Mouse (Mus musculus): ENCODE measurements around the gene Uchl1. TPM values are rescaled to one million over a fixed set of nuclear protein-coding genes. Genes with fewer than 3 reads are reported as not detected.
A peak's percentile ranks its signal among the peaks of the same experiment; 100 is the strongest.

Gene Uchl1
- total and polyA plus RNA-seq, 2 experiments from 2014 or later = 1,819 to 2,098 TPM

- Histone ChIP-seq H3K27ac (ENCODE audit: low read depth, low read length) (no peak overlapping the region), H3K36me3 (ENCODE audit: insufficient read depth, low read length) (no peaks in the 10 kb centered on the region), H3K9ac (replicated peaks; ENCODE audit: low read length, poor library complexity, severe bottlenecking) (no peak overlapping the region), H3K4me1 (ENCODE audit: insufficient read depth, low read length) (no peaks in the 10 kb centered on the region), H3K4me3 (ENCODE audit: low read depth, low read length) (no peak overlapping the region), H3K27me3 (ENCODE audit: insufficient read depth, low read length) (no peaks in the 10 kb centered on the region), H3K9me3 (ENCODE audit: low read length) (no peaks in the 10 kb centered on the region), H3K4me2 (ENCODE audit: low read depth, low read length, poor library complexity, severe bottlenecking) (no peak overlapping the region)
- TF ChIP-seq CTCF (IDR thresholded peaks at IDR 0.05) = no peak
- WGBS = 74% methylated on average over 6 of the region's 6 CpGs
- no peak for ATAC-seq (ENCODE audit: low FRiP score)
- DNase-seq (ENCODE audit: low spot score) = no peak
Measured at GRCm38 (mm10) chr5:66712801-66713200, 36.9 kb downstream of the Uchl1 start.

DNA sequence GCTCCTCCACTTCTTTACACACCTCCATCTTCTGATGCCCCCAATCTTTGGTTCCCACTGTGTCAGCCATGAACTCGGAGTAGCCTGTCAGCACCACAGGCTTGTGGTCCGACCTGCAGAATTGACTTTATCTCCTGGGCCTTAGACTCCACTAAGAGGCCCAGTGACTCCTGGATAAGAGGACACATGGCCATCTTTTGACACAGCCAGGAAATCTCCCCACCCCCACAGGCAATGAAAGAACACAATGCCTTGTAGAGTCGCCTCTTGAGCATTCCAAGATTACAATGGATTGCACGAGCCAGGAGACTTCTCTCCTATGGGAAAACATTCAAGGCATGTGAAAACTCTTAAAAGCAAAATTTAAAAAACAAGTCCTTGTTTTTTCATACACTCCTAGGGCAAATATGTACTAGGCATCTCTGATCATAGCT is 39.6 kb downstream of the Uchl1 start:
- H3K4me1 ChIP-seq (ENCODE audit: insufficient read depth, low read length) = no peaks in the 10 kb centered on the region
- WGBS = 55% methylated on average over 4 of the region's 4 CpGs
- no peak overlapping the region for H3K4me2 ChIP-seq (ENCODE audit: low read depth, low read length, poor library complexity, severe bottlenecking)
- H3K27me3 ChIP-seq (ENCODE audit: insufficient read depth, low read length) = no peaks in the 10 kb centered on the region
- TF ChIP-seq CTCF (IDR thresholded peaks at IDR 0.05) = no peak
- no peak overlapping the region for H3K9ac ChIP-seq (replicated peaks; ENCODE audit: low read length, poor library complexity, severe bottlenecking)
- ATAC-seq (ENCODE audit: low FRiP score) = no peak
- H3K9me3 ChIP-seq (ENCODE audit: low read length) = no peaks in the 10 kb centered on the region
- no peak for DNase-seq (ENCODE audit: low spot score)
- no peaks in the 10 kb centered on the region for H3K36me3 ChIP-seq (ENCODE audit: insufficient read depth, low read length)
- H3K4me3 ChIP-seq (ENCODE audit: low read depth, low read length) = no peak overlapping the region
- H3K27ac ChIP-seq (ENCODE audit: low read depth, low read length) = no peak overlapping the region

GRCm38 (mm10) chr5:66717931-66718330 is 42.0 kb downstream of the Uchl1 start:
- ATAC-seq (ENCODE audit: low FRiP score) = no peak
- H3K9me3 ChIP-seq (ENCODE audit: low read length) = no peaks in the 10 kb centered on the region
- no peak overlapping the region for H3K4me2 ChIP-seq (ENCODE audit: low read depth, low read length, poor library complexity, severe bottlenecking)
- 38% methylated on average over 4 of the region's 4 CpGs for whole genome bisulfite sequencing
- TF ChIP-seq CTCF (IDR thresholded peaks at IDR 0.05) = peak; percentile 31; the same call in 1 of the 2 replicates
- H3K4me1 ChIP-seq (ENCODE audit: insufficient read depth, low read length) = no peaks in the 10 kb centered on the region
- H3K27ac ChIP-seq (ENCODE audit: low read depth, low read length) = no peak overlapping the region
- DNase-seq (ENCODE audit: low spot score) = no peak
- H3K4me3 ChIP-seq (ENCODE audit: low read depth, low read length) = no peak overlapping the region
- no peaks in the 10 kb centered on the region for H3K27me3 ChIP-seq (ENCODE audit: insufficient read depth, low read length)
- no peak overlapping the region for H3K9ac ChIP-seq (replicated peaks; ENCODE audit: low read length, poor library complexity, severe bottlenecking)
- no peaks in the 10 kb centered on the region for H3K36me3 ChIP-seq (ENCODE audit: insufficient read depth, low read length)

DNA sequence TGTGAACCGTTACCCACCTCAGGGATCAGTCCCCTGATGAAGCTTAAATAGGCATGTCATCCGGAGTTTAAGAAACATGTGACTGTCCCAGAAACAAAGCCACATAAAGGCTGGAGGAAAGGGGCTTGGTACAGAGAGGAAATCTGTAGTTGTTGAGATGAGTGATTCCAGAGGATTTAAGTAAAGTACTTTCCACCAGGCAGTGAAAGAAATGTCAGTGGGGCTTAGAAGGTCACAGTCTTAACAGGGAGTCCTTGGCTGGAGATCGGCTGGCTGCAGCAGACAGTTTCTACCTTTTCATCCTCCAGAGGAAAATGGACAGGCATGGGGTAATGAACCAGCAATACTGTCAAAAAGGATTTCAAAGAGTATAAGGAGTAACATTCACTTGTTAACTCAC is 42.5 kb downstream of the Uchl1 start:
- Histone ChIP-seq H3K27me3 (ENCODE audit: insufficient read depth, low read length) (no peaks in the 10 kb centered on the region), H3K4me3 (ENCODE audit: low read depth, low read length) (no peak overlapping the region), H3K9ac (replicated peaks; ENCODE audit: low read length, poor library complexity, severe bottlenecking) (no peak overlapping the region), H3K27ac (ENCODE audit: low read depth, low read length) (no peak overlapping the region), H3K9me3 (ENCODE audit: low read length) (no peaks in the 10 kb centered on the region), H3K36me3 (ENCODE audit: insufficient read depth, low read length) (no peaks in the 10 kb centered on the region), H3K4me2 (ENCODE audit: low read depth, low read length, poor library complexity, severe bottlenecking) (no peak overlapping the region), H3K4me1 (ENCODE audit: insufficient read depth, low read length) (no peaks in the 10 kb centered on the region)
- DNase-seq (ENCODE audit: low spot score) = no peak
- 25% methylated on average over 3 of the region's 3 CpGs for WGBS
- no peak for TF ChIP-seq CTCF (IDR thresholded peaks at IDR 0.05)
- ATAC-seq (ENCODE audit: low FRiP score) = no peak

DNA sequence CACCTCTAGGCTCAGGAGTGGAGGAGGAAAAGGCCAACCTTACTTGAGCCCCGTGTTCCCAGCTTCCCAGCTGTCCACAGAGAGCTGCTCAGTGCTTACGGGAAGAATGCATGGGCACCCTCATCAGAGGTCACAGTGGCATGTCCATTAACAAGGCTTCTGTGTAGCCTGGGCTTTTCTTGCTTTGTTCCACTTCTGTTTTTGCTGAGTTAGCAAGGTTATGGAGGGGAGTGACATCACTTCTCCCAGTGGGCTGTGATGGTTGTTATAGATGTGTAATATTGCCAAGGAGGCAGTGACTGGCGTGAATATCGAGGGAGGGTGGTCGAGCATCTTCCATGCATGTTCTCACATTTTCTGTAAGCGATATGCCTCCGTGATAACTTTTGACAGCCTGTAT is 43.0 kb downstream of the Uchl1 start:
- no peak overlapping the region for H3K9ac ChIP-seq (replicated peaks; ENCODE audit: low read length, poor library complexity, severe bottlenecking)
- DNase-seq (ENCODE audit: low spot score) (no peak), ATAC-seq (ENCODE audit: low FRiP score) (no peak)
- no peaks in the 10 kb centered on the region for H3K36me3 ChIP-seq (ENCODE audit: insufficient read depth, low read length)
- TF ChIP-seq CTCF (IDR thresholded peaks at IDR 0.05) = no peak
- no peak overlapping the region for H3K4me2 ChIP-seq (ENCODE audit: low read depth, low read length, poor library complexity, severe bottlenecking)
- no peak overlapping the region for H3K27ac ChIP-seq (ENCODE audit: low read depth, low read length)
- 78% methylated on average over 7 of the region's 7 CpGs for WGBS
- no peaks in the 10 kb centered on the region for H3K9me3 ChIP-seq (ENCODE audit: low read length)
- no peak overlapping the region for H3K4me3 ChIP-seq (ENCODE audit: low read depth, low read length)
- no peaks in the 10 kb centered on the region for H3K27me3 ChIP-seq (ENCODE audit: insufficient read depth, low read length)
- no peaks in the 10 kb centered on the region for H3K4me1 ChIP-seq (ENCODE audit: insufficient read depth, low read length)

DNA sequence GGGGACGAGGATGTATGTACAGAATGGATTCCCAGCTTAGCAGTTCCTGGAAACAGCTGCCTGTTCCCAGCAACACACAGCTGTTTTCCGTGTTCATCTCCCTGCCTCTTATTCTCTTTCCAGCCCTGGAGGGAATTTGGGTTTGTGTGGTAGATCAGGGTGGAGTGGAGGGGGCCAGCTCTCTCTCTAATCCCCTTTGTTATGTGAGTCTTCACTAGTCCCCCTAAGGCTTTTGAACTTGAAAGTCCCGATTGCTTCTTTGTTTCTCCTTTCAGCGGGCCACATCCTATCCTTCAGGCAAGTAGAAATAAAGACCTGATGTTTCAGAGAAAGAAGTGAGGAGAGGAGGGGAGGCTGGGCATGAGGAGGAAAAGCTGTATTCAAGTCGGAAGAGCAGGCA is 45.0 kb downstream of the Uchl1 start:
- 13% methylated on average over 5 of the region's 5 CpGs for WGBS
- Histone ChIP-seq H3K4me1 (ENCODE audit: insufficient read depth, low read length) (no peaks in the 10 kb centered on the region), H3K9me3 (ENCODE audit: low read length) (no peaks in the 10 kb centered on the region), H3K9ac (replicated peaks; ENCODE audit: low read length, poor library complexity, severe bottlenecking) (no peak overlapping the region), H3K4me2 (ENCODE audit: low read depth, low read length, poor library complexity, severe bottlenecking) (no peak overlapping the region), H3K36me3 (ENCODE audit: insufficient read depth, low read length) (no peaks in the 10 kb centered on the region), H3K4me3 (ENCODE audit: low read depth, low read length) (no peak overlapping the region), H3K27ac (ENCODE audit: low read depth, low read length) (no peak overlapping the region), H3K27me3 (ENCODE audit: insufficient read depth, low read length) (no peaks in the 10 kb centered on the region)
- ATAC-seq (ENCODE audit: low FRiP score) (no peak), DNase-seq (ENCODE audit: low spot score) (no peak)
- no peak for TF ChIP-seq CTCF (IDR thresholded peaks at IDR 0.05)

Measured in midbrain, postnatal 0 days (tissue).